Mouse (Mus musculus) embryonic fibroblast, embryonic 13.5 days (primary cell): Measurements from ENCODE around the gene Nagpa. TPM values are rescaled to one million over a fixed set of nuclear protein-coding genes. Genes with fewer than 3 reads are reported as not detected.
"Not testable (repeated sequence)": the region's sequence is repeated elsewhere in the genome, so short reads cannot be mapped to it uniquely, and the experiment has no call there.

Experiments
- H3K27ac ChIP-seq: 2 replicates; pipeline ENCODE4 v1.5.1; 2012; ENCODE audit warnings: low read length, control low read depth, inconsistent platforms; ENCODE audit not compliant: insufficient read depth
- H3K4me1 ChIP-seq: 2 replicates; pipeline ENCODE4 v1.6.1; 2011; ENCODE audit warnings: low read length; ENCODE audit not compliant: control insufficient read depth, insufficient read depth
- H3K4me3 ChIP-seq: 2 replicates; pipeline ENCODE4 v1.5.1; 2011; ENCODE audit warnings: mild to moderate bottlenecking, control low read depth, low read length; ENCODE audit not compliant: insufficient read depth
- CTCF ChIP-seq: IDR thresholded peaks from 2 replicates; pipeline ENCODE4 v1.5.1; 2011; ENCODE audit warnings: mild to moderate bottlenecking, control low read depth, low read length, moderate library complexity, borderline replicate concordance; ENCODE audit not compliant: insufficient read depth
- POLR2A ChIP-seq: IDR thresholded peaks from 2 replicates; pipeline ENCODE4 v1.6.1; 2011; ENCODE audit warnings: low read depth, mild to moderate bottlenecking, control low read depth, low read length, moderate library complexity
- polyA plus RNA-seq: library from polyadenylated mRNA; stranded (reverse); fragments of >200 nt; gene quantifications from 2 replicates; pipeline ENCODE4 v1.2.4, GENCODE M21; 2011; ENCODE audit warnings: low read depth; ENCODE audit not compliant: missing spikeins, insufficient read length

Nagpa gene
- polyA plus RNA-seq, result 11.6 and 13.8 TPM in 2 replicates

- Histone ChIP-seq H3K4me1 (peaks cover 3% of the 10 kb centered on the region; the same call in 1 of the 2 replicates), H3K4me3 (peak within 1 kb of the TSS; percentile 79), H3K27ac (no peak within 1 kb of the TSS)
- no peak for TF ChIP-seq CTCF
- peak; percentile 61 for TF ChIP-seq POLR2A
These were observed at the start of gene Nagpa for GRCm38 (mm10) chr16:5203668-5204433. Gene Nagpa (minus strand): TSS chr16:5204012.

GRCm38 (mm10) chr16:5252260-5252659, 48.4 kb upstream of the Nagpa start:
- no peak for TF ChIP-seq CTCF
- TF ChIP-seq POLR2A, result no peak
- Histone ChIP-seq H3K27ac (no peak overlapping the region), H3K4me1 (no peaks in the 10 kb centered on the region), H3K4me3 (no peak overlapping the region)

- Histone ChIP-seq H3K27ac (no peak overlapping the region), H3K4me1 (no peaks in the 10 kb centered on the region), H3K4me3 (no peak overlapping the region)
- no peak for TF ChIP-seq POLR2A
- no peak for TF ChIP-seq CTCF
These were observed 47.1 kb upstream of the Nagpa start for GRCm38 (mm10) chr16:5250891-5251290.

- TF ChIP-seq CTCF (peak; percentile 59; the same call in 1 of the 2 replicates), POLR2A (no peak)
- Histone ChIP-seq H3K4me1 (no peaks in the 10 kb centered on the region), H3K27ac (no peak overlapping the region), H3K4me3 (no peak overlapping the region)
These were observed 40.6 kb upstream of the Nagpa start for GRCm38 (mm10) chr16:5244411-5244810.

GRCm38 (mm10) chr16:5242882-5243281, 39.1 kb upstream of the Nagpa start:
- Histone ChIP-seq H3K4me1 (no peaks in the 10 kb centered on the region), H3K4me3 (no peak overlapping the region), H3K27ac (no peak overlapping the region)
- TF ChIP-seq CTCF (no peak), POLR2A (no peak)

- H3K4me3 ChIP-seq, result no peak overlapping the region
- no peak overlapping the region for H3K27ac ChIP-seq
- H3K4me1 ChIP-seq, result no peaks in the 10 kb centered on the region
- TF ChIP-seq POLR2A (no peak), CTCF (no peak)
These were observed 38.5 kb upstream of the Nagpa start for GRCm38 (mm10) chr16:5242355-5242754.

- 0 out of 2 replicates have a peak, but pooled peaks cover 3% of the 10 kb centered on the region for H3K4me1 ChIP-seq
- peak within 1 kb of the TSS; percentile 24; the same call in 1 of the 2 replicates for H3K27ac ChIP-seq
- TF ChIP-seq POLR2A, result peak; percentile 99
- no peak for TF ChIP-seq CTCF
- peak within 1 kb of the TSS; percentile 73 for H3K4me3 ChIP-seq
These were observed 29.9 kb upstream of the Nagpa start, which contains the start of gene Alg1 for GRCm38 (mm10) chr16:5233418-5234313. Gene Alg1 (plus strand): TSS chr16:5233621.

GRCm38 (mm10) chr16:5232982-5233381, 29.2 kb upstream of the Nagpa start:
- Histone ChIP-seq H3K27ac (no peak overlapping the region), H3K4me1 (0 out of 2 replicates have a peak, but pooled peaks cover 3% of the 10 kb centered on the region), H3K4me3 (no peak overlapping the region)
- no peak for TF ChIP-seq POLR2A
- TF ChIP-seq CTCF, result no peak

- not testable (repeated sequence) for H3K4me3 ChIP-seq, H3K4me1 ChIP-seq, H3K27ac ChIP-seq
These were observed 24.3 kb upstream of the Nagpa start for GRCm38 (mm10) chr16:5228103-5228502.

- H3K4me1 ChIP-seq, H3K4me3 ChIP-seq, H3K27ac ChIP-seq: not testable (repeated sequence)
These were observed 23.7 kb upstream of the Nagpa start for GRCm38 (mm10) chr16:5227501-5227900.

GRCm38 (mm10) chr16:5226534-5226933, 22.7 kb upstream of the Nagpa start:
- not testable (repeated sequence) for H3K27ac ChIP-seq, H3K4me3 ChIP-seq, H3K4me1 ChIP-seq
